ENCODE assay signal across 16 mouse cellular contexts in the genomic region with DNA sequence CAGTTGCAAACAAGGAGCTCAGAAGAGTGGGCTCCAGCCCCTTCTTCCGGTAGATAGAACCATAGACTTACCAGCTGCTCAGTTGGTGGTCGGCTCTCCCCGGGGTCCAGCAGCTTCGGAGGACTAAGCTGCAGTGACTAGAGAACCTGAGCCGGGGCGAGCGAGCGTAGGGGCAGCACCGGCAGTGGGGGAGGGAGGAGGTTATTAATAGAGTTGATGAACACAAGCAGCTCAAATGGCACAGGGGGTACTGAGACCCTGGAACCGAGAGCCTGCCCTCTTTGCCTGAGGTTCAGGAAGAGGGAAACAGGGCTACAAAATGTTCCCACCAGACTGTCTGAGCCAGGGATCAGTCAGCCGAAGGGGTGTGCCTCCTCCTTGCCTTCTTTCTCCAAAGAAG. TPM values are rescaled to one million over a fixed set of nuclear protein-coding genes. Genes with fewer than 3 reads are reported as not detected.
DNase-seq lines count a peak whose midpoint lies in the region; ATAC-seq and TF ChIP-seq lines count a peak whose summit lies in the region.
"Had no signal": no experiment of that assay in that cellular context is flagged by ENCODE, and none has a peak within 500 bp of the region (broad histone marks: within the 10 kb centered on the region; RNA-seq: fewer than 3 reads in every experiment).

A gene (minus strand): TSS at position 180 of the 400 bp plus-strand sequence.

- peaks cover 5% of the 10 kb centered on the region; the same call in 1 of the 2 replicates for H3K4me1 ChIP-seq in kidney, embryonic 16.5 days (ENCODE audit: insufficient read depth, low read length)
- H3K4me1 ChIP-seq in bone marrow macrophage, adult 2 months (ENCODE audit: control insufficient read depth, insufficient read depth, low read length) = peaks cover 40% of the 10 kb centered on the region
- peaks cover 22% of the 10 kb centered on the region for H3K4me1 ChIP-seq in embryonic facial prominence, embryonic 10.5 days

- H3K4me2 ChIP-seq in kidney, embryonic 16.5 days (replicated peaks; ENCODE audit: low read depth, low read length) = 0 out of 2 replicates have a peak within 1 kb of the TSS, but pooled peaks have one; percentile 16
- H3K4me2 ChIP-seq: hindbrain, embryonic 14.5 days; limb, embryonic 13.5 days; neural tube, embryonic 15.5 days had no signal

- TF ChIP-seq POLR2A in bone marrow macrophage, adult 2 months (IDR thresholded peaks at IDR 0.05; ENCODE audit: borderline replicate concordance, low read depth, low read length) = no peak

- H3K9me3 ChIP-seq in kidney, embryonic 16.5 days (ENCODE audit: low read length) = no peaks in the 10 kb centered on the region
- H3K9me3 ChIP-seq in embryonic facial prominence, embryonic 10.5 days = no peaks in the 10 kb centered on the region
- H3K9me3 ChIP-seq: forebrain, embryonic 10.5 days; limb, embryonic 13.5 days; neural tube, embryonic 15.5 days had no signal

- 36% methylated on average over 11 of the region's 11 CpGs for WGBS in kidney, embryonic 16.5 days
- WGBS in embryonic facial prominence, embryonic 10.5 days = 36% methylated on average over 11 of the region's 11 CpGs

- DNase-seq in kidney, postnatal 25 days = no peak
- DNase-seq in embryonic facial prominence, embryonic 10.5 days (ENCODE audit: low spot score) = peak; percentile 24
- DNase-seq in gastrocnemius, postnatal 4 days (ENCODE audit: low spot score in 2 of 2) = peak in 1 of 2 experiments; percentile 28
- no peak for DNase-seq in ovary, postnatal 14 days (ENCODE audit: low spot score)
- no peak for DNase-seq in ovary, adult 18-20 months (ENCODE audit: low spot score)
- DNase-seq: cerebellum, postnatal 10 days; kidney, adult 18-20 months; right cerebral cortex, postnatal 25 days; thymus, postnatal 14 days had no signal

- no peak for TF ChIP-seq CTCF in bone marrow macrophage, adult 2 months (IDR thresholded peaks at IDR 0.05; ENCODE audit: low read depth, low read length)

- H3K27ac ChIP-seq in kidney, embryonic 16.5 days (ENCODE audit: low read length) = no peak within 1 kb of the TSS
- H3K27ac ChIP-seq in bone marrow macrophage, adult 2 months (ENCODE audit: insufficient read depth, low read depth, low read length) = peak within 1 kb of the TSS; percentile 92
- H3K27ac ChIP-seq in embryonic facial prominence, embryonic 10.5 days (replicated peaks) = no peak within 1 kb of the TSS
- H3K27ac ChIP-seq: forebrain, embryonic 10.5 days; hindbrain, embryonic 14.5 days; limb, embryonic 13.5 days; neural tube, embryonic 15.5 days had no signal

- no peak within 1 kb of the TSS for H3K4me3 ChIP-seq in kidney, embryonic 16.5 days (ENCODE audit: low read length)
- H3K4me3 ChIP-seq in bone marrow macrophage, adult 2 months (ENCODE audit: insufficient read depth, low read length) = no peak within 1 kb of the TSS
- peak within 1 kb of the TSS; percentile 21; the same call in 1 of the 2 replicates for H3K4me3 ChIP-seq in embryonic facial prominence, embryonic 10.5 days
- H3K4me3 ChIP-seq: forebrain, embryonic 10.5 days; limb, embryonic 13.5 days; neural tube, embryonic 15.5 days had no signal

- ATAC-seq in kidney, embryonic 16.5 days (ENCODE audit: low FRiP score, low TSS enrichment) = no peak

- no peak within 1 kb of the TSS; the same call in 1 of the 2 replicates for H3K9ac ChIP-seq in kidney, embryonic 16.5 days (replicated peaks; ENCODE audit: low read length)
- H3K9ac ChIP-seq: hindbrain, embryonic 14.5 days; limb, embryonic 13.5 days; neural tube, embryonic 15.5 days had no signal

- no peaks in the 10 kb centered on the region for H3K36me3 ChIP-seq in kidney, embryonic 16.5 days (ENCODE audit: insufficient read depth, low read length)
- no peaks in the 10 kb centered on the region for H3K36me3 ChIP-seq in embryonic facial prominence, embryonic 10.5 days (replicated peaks)
- H3K36me3 ChIP-seq: forebrain, embryonic 10.5 days; limb, embryonic 13.5 days; neural tube, embryonic 15.5 days had no signal

- no peaks in the 10 kb centered on the region for H3K27me3 ChIP-seq in kidney, embryonic 16.5 days (ENCODE audit: insufficient read depth, low read length)
- no peaks in the 10 kb centered on the region for H3K27me3 ChIP-seq in embryonic facial prominence, embryonic 10.5 days (replicated peaks; ENCODE audit: low read depth, poor library complexity, severe bottlenecking)
- H3K27me3 ChIP-seq: limb, embryonic 13.5 days; neural tube, embryonic 15.5 days had no signal

RNA-seq across cellular contexts. Expression of the gene that starts here (rescaled TPM):
- polyA plus RNA-seq in kidney, embryonic 16.5 days (2015; fragmentation: Nextera tagmentation; extraction: Ambion mirVana) = 3.0 and 3.2 TPM in 2 replicates
- 2.4 and 5.1 TPM in 2 replicates for polyA plus RNA-seq in bone marrow macrophage, adult 2 months (2012; ENCODE audit: insufficient read depth, insufficient read length, missing spikeins)
- 0.26 and 0.71 TPM in 2 replicates for polyA plus RNA-seq in embryonic facial prominence, embryonic 10.5 days (2016; fragmentation: Nextera tagmentation; extraction: Ambion mirVana)
- total RNA-seq in gastrocnemius, postnatal 4 days (2021) = 1,000 to 10,000 TPM; 1,287 to 1,360 TPM
- total RNA-seq: megakaryocyte-erythroid progenitor cell, adult 5-6 weeks had no signal
- polyA plus RNA-seq: hindbrain, embryonic 14.5 days had no signal

Comparison
In these comparisons a context has a peak if more than half of its experiments do, and no peak if none do; other contexts are left out.
1. Peak in DNase-seq and H3K4me3 ChIP-seq in embryonic facial prominence, embryonic 10.5 days; RNA of the gene not detected or under 1 TPM.